Mouse (Mus musculus) cerebellum, adult 2 months (tissue): ENCODE measurements around the gene 4930486L24Rik.

Experiments used
- CTCF ChIP-seq: fragments of 200-500 bp; IDR thresholded peaks from 2 replicates; pipeline ENCODE4 v1.5.1; 2011; ENCODE audit warnings: low read depth, mild to moderate bottlenecking, control low read depth, low read length, moderate library complexity, borderline replicate concordance; ENCODE audit not compliant: insufficient read depth
- POLR2A ChIP-seq: fragments of 200-500 bp; IDR thresholded peaks from 2 replicates; pipeline ENCODE4 v1.6.1; 2011; ENCODE audit warnings: low read length, control low read depth, borderline replicate concordance; ENCODE audit not compliant: insufficient read depth

GRCm38 (mm10) chr13:60848241-60849120 is 15.8 kb downstream of the 4930486L24Rik start:
- TF ChIP-seq CTCF (no peak), POLR2A (no peak)
